Mouse (Mus musculus) neural tube, embryonic 13.5 days (tissue): ENCODE results near the gene Clpx. TPM values are rescaled to one million over a fixed set of nuclear protein-coding genes. Genes with fewer than 3 reads are reported as not detected.
A peak's percentile ranks its signal among the peaks of the same experiment; 100 is the strongest.

Experiments
- ATAC-seq: fragments of 200-750 bp; cut with Nextera tagmentation; 2 replicates; pipeline ENCODE4 v1.8.0; 2017; ENCODE audit warnings: low read depth, mild to moderate bottlenecking, moderate TSS enrichment, moderate library complexity
- H3K27ac ChIP-seq: fragments of 300-500 bp; sonication (generic); replicated peaks from 2 replicates; pipeline ENCODE4 v1.5.1; 2015; ENCODE audit warnings: moderate library complexity, mild to moderate bottlenecking, inconsistent platforms
- H3K27me3 ChIP-seq: fragments of 300-500 bp; sonication (generic); 2 replicates; pipeline ENCODE4 v1.6.1; 2015; ENCODE audit warnings: mild to moderate bottlenecking, inconsistent platforms
- H3K36me3 ChIP-seq: fragments of 300-500 bp; sonication (generic); 2 replicates; pipeline ENCODE4 v1.6.1; 2015; ENCODE audit warnings: mild to moderate bottlenecking, inconsistent platforms
- H3K4me1 ChIP-seq: fragments of 300-500 bp; sonication (generic); replicated peaks from 2 replicates; pipeline ENCODE4 v1.6.1; 2015; ENCODE audit warnings: inconsistent platforms
- H3K4me2 ChIP-seq: fragments of 300-500 bp; sonication (generic); 2 replicates; pipeline ENCODE4 v1.6.1; 2015; ENCODE audit warnings: inconsistent platforms, mild to moderate bottlenecking, moderate library complexity
- H3K4me3 ChIP-seq: fragments of 300-500 bp; sonication (generic); 2 replicates; pipeline ENCODE4 v1.5.1; 2015; ENCODE audit warnings: mild to moderate bottlenecking, inconsistent platforms
- H3K9ac ChIP-seq: fragments of 300-500 bp; sonication (generic); 2 replicates; pipeline ENCODE4 v1.6.1; 2015; ENCODE audit warnings: moderate library complexity, mild to moderate bottlenecking, inconsistent platforms
- H3K9me3 ChIP-seq: fragments of 300-500 bp; sonication (generic); 2 replicates; pipeline ENCODE4 v1.6.1; 2016; ENCODE audit warnings: inconsistent platforms
- WGBS: fragments of 180-500 bp; shearing (Covaris S2); methylation state at CpG from one replicate; pipeline ENCODE4 v1.1.7; 2015; 5-methylcytosine and 5-hydroxymethylcytosine counted together
- polyA plus RNA-seq: library from polyadenylated mRNA; unstranded; fragments of >200 nt; fragmentation: Nextera tagmentation; extraction: Ambion mirVana; gene quantifications from 2 replicates; pipeline ENCODE4 v1.2.1, GENCODE M21; 2015

Clpx gene
- polyA plus RNA-seq, 1 experiment from 2014 or later, result 43.6 TPM

DNA sequence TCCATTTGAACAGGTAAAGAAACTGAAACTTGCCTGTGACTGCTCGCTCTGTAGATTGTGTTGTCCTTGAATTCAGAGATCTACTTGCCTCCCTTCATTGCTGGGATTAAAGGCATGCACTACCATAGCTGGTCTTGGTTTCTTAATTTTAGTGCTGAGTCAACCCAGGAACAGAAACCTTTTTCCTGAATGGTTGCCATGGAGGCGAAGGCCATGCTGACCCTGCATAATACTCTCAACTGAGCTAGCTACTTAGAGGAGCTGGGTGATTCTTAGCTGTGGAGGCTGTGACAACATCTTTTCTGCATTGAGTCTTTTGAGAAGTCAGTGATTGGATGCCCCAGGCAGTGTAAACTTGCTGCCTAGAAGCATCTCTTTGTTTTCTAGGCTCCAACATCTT is 62.9 kb downstream of the Clpx start:
- ATAC-seq, result no peak
- Histone ChIP-seq H3K9me3 (no peaks in the 10 kb centered on the region), H3K4me1 (no peaks in the 10 kb centered on the region), H3K9ac (no peak overlapping the region), H3K27me3 (no peaks in the 10 kb centered on the region), H3K36me3 (peaks cover 78% of the 10 kb centered on the region), H3K27ac (no peak overlapping the region), H3K4me2 (no peak overlapping the region), H3K4me3 (no peak overlapping the region)
- WGBS, result 90% methylated on average over 2 of the region's 2 CpGs

DNA sequence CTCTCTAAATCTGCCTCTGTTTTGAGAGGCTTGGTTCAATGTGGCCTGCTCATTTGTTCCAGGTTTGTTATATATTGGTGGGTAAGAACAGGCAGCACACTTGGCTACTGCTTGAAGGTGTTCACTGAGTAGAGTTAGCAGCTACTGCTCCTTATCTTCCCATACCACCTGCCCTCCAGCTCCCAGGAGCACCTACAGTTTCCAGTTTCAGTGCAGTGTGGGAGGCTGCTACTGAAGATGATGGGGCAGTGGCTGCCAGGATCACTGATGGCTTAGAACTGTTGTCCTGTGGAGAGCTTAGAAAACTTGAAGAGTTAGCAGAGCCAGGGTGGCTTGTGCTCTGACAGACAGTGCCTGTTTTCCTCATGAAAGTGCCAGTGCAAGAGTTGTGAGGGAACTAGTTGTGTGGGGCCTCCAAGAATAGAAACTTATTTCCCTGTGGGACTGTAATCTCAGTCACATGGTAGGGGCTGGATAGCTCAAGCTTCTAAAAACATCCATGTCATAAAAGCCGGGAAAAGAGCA is 65.0 kb downstream of the Clpx start:
- Histone ChIP-seq H3K9ac (no peak overlapping the region), H3K9me3 (no peaks in the 10 kb centered on the region), H3K4me2 (no peak overlapping the region), H3K4me3 (no peak overlapping the region), H3K27me3 (no peaks in the 10 kb centered on the region), H3K36me3 (peaks cover 93% of the 10 kb centered on the region), H3K27ac (no peak overlapping the region), H3K4me1 (no peaks in the 10 kb centered on the region)
- no peak for ATAC-seq
- 95% methylated on average over 1 of the region's 1 CpGs for WGBS

DNA sequence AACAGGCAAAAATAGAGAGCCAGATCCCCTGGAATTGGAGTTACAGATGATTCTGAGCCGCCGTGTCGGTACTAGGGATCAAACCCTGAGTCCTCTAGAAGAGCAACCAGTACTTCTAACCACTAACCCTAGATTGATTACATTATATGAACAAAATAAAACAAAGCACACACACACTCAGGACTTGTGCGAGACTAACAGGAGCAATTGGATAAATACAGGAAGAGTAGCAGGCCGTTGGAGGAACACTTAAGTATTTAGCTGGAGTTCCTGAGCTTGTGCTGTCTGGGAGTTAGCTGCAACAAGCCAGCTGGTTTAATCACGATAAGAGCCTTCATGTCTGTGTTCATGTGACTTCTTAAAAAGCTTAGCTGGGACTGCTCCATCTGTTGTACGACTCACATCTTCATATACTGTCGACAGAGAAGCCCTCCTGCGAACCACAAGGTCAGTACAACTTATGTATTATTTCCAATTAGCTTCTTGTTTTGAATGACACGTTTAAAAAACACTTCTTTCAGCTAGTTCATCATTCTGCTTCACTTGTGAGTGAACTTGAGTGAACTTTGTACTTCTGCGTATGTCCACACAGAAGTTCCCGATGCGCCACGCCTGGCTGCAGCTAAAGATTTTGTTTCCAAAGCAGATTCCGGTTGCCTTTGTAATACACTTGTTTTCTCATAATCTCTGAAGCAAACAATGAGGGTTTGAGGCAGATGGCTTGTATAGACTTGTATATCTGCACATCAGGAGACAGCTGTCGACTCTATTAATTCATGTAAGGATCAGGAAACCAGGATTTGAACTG is 66.8 kb downstream of the Clpx start, which contains the start of gene Ubap1l:
TSS of gene Ubap1l (plus strand) at position 401 of the 808 bp plus-strand sequence.
- ATAC-seq, result no peak
- H3K4me1 ChIP-seq, result no peaks in the 10 kb centered on the region
- H3K4me2 ChIP-seq, result no peak within 1 kb of the TSS
- H3K27ac ChIP-seq, result no peak within 1 kb of the TSS
- whole genome bisulfite sequencing, result 94% methylated on average over 16 of the region's 16 CpGs
- no peak within 1 kb of the TSS for H3K9ac ChIP-seq
- no peaks in the 10 kb centered on the region for H3K27me3 ChIP-seq
- H3K9me3 ChIP-seq, result no peaks in the 10 kb centered on the region
- no peak within 1 kb of the TSS for H3K4me3 ChIP-seq
- H3K36me3 ChIP-seq, result peaks cover 86% of the 10 kb centered on the region

DNA sequence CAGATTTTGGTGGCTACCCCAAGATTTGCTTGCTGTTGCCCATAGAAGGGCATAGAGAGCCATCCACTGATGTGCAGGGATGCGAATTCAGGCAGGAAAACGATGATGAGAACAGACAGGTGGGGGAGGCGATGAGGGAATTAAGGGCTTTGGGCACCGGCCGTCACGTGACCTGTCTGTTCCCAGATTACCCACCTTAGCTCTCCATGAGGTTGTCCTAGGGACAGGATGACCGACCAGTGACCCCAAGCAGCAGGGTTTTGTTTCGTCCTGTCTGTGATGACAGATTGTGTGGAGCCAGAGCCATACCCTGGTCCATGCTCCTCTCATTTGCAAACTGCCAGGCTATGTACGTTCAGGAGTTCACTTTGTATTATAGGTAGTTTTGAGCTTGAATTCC is 69.6 kb downstream of the Clpx start:
- H3K9me3 ChIP-seq, result no peaks in the 10 kb centered on the region
- no peak overlapping the region for H3K9ac ChIP-seq
- 0 out of 2 replicates have a peak, but pooled peaks cover 3% of the 10 kb centered on the region for H3K4me1 ChIP-seq
- no peak overlapping the region for H3K27ac ChIP-seq
- WGBS, result 65% methylated on average over 9 of the region's 9 CpGs
- H3K27me3 ChIP-seq, result no peaks in the 10 kb centered on the region
- no peak overlapping the region for H3K4me2 ChIP-seq
- H3K4me3 ChIP-seq, result no peak overlapping the region
- no peak for ATAC-seq
- H3K36me3 ChIP-seq, result peaks cover 69% of the 10 kb centered on the region

DNA sequence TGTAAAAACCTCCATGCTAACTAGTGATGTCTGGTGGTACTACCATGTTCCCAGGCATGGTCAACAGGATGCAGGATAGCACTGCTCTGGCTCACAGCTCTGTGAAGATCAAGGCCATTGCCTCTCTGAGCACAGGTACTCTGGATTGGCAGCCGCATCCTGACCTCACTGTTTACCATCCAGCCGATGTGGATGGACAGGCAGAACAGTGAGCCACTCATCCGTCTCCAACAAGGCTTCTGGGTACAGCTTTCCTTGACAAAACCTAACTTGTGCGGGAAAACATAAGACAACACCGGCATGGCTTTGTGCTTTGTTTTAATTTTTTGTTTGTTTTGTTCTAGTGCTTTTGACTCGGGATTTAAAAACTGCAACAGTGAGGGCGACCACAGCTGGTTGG is 71.7 kb downstream of the Clpx start:
- H3K4me2 ChIP-seq, result no peak overlapping the region
- WGBS, result 91% methylated on average over 7 of the region's 7 CpGs
- H3K4me3 ChIP-seq, result no peak overlapping the region
- H3K4me1 ChIP-seq, result 0 out of 2 replicates have a peak, but pooled peaks cover 3% of the 10 kb centered on the region
- peaks cover 54% of the 10 kb centered on the region for H3K36me3 ChIP-seq
- no peaks in the 10 kb centered on the region for H3K9me3 ChIP-seq
- H3K9ac ChIP-seq, result no peak overlapping the region
- H3K27me3 ChIP-seq, result no peaks in the 10 kb centered on the region
- H3K27ac ChIP-seq, result no peak overlapping the region
- no peak for ATAC-seq

DNA sequence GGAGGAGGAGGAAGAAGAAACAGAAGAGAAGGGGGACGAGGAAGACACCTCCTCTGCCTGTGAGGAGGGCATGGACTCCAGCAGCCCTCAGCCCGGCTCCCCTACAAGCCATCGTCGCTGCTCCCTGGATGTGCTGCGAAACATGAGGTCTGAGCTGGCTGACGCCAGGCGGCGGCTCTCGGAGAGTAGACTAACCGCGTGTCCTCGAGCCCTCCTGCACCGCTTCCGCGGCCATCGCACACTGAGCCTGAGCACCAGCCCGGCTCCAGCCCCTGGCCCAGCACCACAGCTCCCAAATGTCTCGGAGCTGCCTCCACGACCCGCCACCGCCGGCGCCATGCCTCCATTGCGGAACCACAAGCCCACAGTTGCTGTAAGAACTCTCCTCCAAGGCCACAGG is 77.7 kb downstream of the Clpx start:
- Histone ChIP-seq H3K36me3 (peaks cover 48% of the 10 kb centered on the region), H3K9me3 (no peaks in the 10 kb centered on the region), H3K27ac (no peak overlapping the region), H3K4me2 (no peak overlapping the region), H3K4me1 (0 out of 2 replicates have a peak, but pooled peaks cover 3% of the 10 kb centered on the region), H3K4me3 (no peak overlapping the region), H3K27me3 (no peaks in the 10 kb centered on the region), H3K9ac (no peak overlapping the region)
- WGBS, result 81% methylated on average over 24 of the region's 24 CpGs
- no peak for ATAC-seq

DNA sequence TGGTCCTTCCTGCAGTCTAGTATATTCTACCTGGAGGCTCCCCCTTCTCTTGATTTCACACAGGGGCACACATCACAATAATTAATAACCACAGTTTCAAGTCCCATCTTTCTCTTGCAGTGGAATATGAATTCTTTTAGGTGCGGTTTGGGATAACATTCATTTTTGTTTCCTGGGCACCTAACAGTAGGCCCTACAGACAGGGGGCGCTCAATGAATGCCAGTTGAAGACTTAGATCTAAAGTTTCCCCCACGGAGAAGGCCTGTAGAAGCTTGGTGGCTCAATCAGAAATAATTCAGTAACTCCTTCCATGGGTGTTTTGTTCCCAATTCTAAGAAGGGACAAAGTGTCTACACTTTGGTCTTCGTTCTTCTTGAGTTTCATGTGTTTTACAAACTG is 78.4 kb downstream of the Clpx start:
- no peak overlapping the region for H3K9ac ChIP-seq
- no peak overlapping the region for H3K27ac ChIP-seq
- ATAC-seq, result no peak
- no peak overlapping the region for H3K4me3 ChIP-seq
- peaks cover 50% of the 10 kb centered on the region for H3K36me3 ChIP-seq
- no peaks in the 10 kb centered on the region for H3K9me3 ChIP-seq
- H3K27me3 ChIP-seq, result no peaks in the 10 kb centered on the region
- no peaks in the 10 kb centered on the region for H3K4me1 ChIP-seq
- WGBS, result 77% methylated on average over 4 of the region's 4 CpGs
- H3K4me2 ChIP-seq, result no peak overlapping the region

DNA sequence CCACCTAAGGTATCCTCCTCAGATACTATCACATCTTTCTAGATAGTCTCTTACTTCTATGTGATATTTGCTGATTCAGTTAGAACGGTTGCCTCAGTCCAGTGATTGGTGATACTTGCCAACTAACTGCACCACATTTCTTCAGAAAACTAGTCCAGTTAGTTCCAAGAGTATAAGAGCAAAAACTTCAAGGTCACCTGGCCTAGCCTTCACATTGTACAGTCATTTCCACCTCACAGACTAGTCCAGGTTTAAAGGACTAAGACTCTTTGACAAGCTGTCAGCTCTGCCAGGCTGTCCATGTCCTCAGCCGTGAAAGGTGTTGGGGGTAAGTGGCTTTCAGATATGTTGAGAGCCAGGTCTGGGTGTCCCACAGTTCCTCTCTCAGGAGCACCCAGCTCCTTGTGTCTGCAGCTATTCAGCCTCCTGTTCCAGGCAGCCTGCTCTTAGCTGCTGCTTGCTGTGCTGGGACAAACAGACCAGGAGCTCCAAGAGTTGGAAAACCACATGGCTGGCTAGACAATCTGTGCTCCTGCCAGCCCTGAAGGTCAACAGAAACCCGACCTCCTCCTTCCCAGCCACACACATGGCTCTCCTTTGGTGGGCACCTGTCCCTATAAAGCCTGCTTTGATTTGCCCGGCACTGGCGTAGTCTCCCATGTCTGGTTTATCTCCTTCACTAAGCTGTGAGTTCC is 80.6 kb downstream of the Clpx start:
- H3K4me1 ChIP-seq, result no peaks in the 10 kb centered on the region
- ATAC-seq, result no peak
- H3K36me3 ChIP-seq, result peaks cover 52% of the 10 kb centered on the region
- H3K9me3 ChIP-seq, result no peaks in the 10 kb centered on the region
- no peak overlapping the region for H3K4me2 ChIP-seq
- 91% methylated on average over 5 of the region's 5 CpGs for WGBS
- H3K27ac ChIP-seq, result 0 out of 2 replicates have a peak overlapping the region, but pooled peaks have one; percentile 33
- H3K4me3 ChIP-seq, result no peak overlapping the region
- no peak overlapping the region for H3K9ac ChIP-seq
- no peaks in the 10 kb centered on the region for H3K27me3 ChIP-seq

DNA sequence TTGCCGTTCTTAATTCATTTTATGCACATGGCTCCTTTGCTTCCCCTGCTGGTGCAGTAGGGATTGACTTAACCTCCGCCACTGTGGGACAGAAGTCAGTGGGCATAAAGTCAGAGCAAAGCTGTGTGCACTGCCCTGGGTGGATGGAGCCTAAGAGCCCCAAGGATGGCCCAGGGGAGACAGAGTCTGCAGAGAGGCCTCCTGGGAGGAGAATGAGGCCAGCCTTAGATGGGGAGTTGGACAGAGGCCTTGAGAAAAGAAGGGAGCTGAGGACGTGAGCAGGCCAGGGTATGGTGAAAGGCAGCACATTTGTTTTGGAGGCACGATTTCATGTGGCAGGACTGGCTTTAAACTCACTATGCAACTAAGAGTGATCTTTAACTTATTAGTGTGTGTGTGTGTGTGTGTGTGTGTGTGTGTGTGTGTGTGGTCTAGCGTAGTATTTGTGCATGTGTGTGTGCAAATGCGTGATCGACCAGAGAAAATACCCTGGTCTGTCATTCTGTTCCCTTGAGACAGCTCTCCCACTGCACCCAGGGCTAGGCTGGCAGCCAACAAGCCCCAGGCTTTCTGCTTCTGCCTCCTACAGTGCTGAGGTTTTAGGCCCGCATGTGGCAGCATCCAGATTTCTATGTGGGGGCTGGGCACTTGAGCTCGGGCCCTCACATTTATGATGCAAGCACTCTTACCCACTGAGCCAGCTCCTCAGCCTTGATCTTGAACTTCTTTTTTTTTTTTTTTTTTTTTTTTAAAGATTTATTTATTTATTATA is 81.3 kb downstream of the Clpx start:
- Histone ChIP-seq H3K4me3 (no peak overlapping the region), H3K27me3 (no peaks in the 10 kb centered on the region), H3K4me2 (no peak overlapping the region), H3K4me1 (no peaks in the 10 kb centered on the region), H3K9me3 (no peaks in the 10 kb centered on the region), H3K36me3 (peaks cover 53% of the 10 kb centered on the region), H3K27ac (0 out of 2 replicates have a peak overlapping the region, but pooled peaks have one; percentile 33), H3K9ac (no peak overlapping the region)
- WGBS, result 76% methylated on average over 9 of the region's 9 CpGs
- ATAC-seq, result no peak
